Mouse (Mus musculus) erythroblast, embryonic 14.5 days (primary cell): ENCODE measurements around the gene Apbb2.

Experiments
- GATA1 ChIP-seq: IDR thresholded peaks from 2 replicates; pipeline ENCODE4 v1.6.1; 2012; ENCODE audit warnings: low read length, inconsistent platforms, mixed read lengths
- TAL1 ChIP-seq: IDR thresholded peaks from 3 replicates; pipeline ENCODE4 v1.6.1; 2012; ENCODE audit warnings: low read length, inconsistent platforms, mixed read lengths

DNA sequence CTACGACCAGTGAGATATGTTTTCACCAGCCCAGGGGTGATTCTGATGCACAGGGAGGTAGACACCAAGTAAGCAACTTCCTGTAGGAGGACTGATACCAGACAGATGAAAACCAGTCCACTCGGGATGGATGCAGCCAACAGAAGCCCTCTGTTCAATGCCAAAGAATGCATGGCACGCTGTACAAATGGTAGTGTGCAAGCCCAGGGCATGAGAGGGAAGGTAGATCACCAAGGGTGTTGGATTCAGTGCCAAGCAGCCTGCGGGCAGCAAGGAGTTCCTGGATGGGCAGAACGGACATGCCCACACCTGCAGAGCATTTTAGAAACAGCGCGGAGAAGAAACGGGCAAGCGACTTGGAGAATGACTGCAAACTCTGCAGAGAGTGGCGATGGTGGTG lies 10.8 kb downstream of the Apbb2 start:
- TF ChIP-seq GATA1 (no peak), TAL1 (no peak)
